Mouse (Mus musculus): ENCODE data around the gene Dck.
"Not testable (repeated sequence)": the region's sequence is repeated elsewhere in the genome, so short reads cannot be mapped to it uniquely, and the experiment has no call there.

Dck gene

DNA sequence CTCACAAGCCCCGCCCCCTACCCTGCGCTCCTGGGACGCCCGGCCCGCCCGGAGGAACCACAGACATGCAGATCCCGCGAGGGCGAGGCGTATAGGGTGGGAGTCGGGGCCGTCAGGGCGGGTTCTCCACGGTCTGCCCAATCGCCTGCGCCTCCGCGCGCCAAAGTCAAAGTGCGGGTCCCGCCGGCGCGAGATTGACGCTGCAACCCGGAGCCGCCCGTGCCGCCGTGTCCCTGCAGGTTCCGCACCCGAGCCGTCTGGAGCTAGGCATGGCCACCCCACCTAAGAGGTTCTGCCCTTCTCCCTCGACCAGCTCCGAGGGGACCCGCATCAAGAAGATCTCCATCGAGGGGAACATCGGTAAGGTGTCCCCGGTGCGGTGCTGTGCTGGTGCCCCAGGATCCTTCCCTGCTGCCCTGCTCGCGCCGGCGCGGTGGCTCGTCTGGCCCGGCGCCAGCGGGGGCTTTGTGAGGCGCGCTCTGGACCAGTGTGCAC lies at the start of gene Dck:
Dck (plus strand) TSS at position 10 of the 495 bp plus-strand sequence.
- DNase-seq (ENCODE audit: low spot score): peak; percentile 99

- no peak for DNase-seq (ENCODE audit: low spot score)
Observed at GRCm38 (mm10) chr5:88716983-88717382, 47.8 kb upstream of the Dck start.

DNA sequence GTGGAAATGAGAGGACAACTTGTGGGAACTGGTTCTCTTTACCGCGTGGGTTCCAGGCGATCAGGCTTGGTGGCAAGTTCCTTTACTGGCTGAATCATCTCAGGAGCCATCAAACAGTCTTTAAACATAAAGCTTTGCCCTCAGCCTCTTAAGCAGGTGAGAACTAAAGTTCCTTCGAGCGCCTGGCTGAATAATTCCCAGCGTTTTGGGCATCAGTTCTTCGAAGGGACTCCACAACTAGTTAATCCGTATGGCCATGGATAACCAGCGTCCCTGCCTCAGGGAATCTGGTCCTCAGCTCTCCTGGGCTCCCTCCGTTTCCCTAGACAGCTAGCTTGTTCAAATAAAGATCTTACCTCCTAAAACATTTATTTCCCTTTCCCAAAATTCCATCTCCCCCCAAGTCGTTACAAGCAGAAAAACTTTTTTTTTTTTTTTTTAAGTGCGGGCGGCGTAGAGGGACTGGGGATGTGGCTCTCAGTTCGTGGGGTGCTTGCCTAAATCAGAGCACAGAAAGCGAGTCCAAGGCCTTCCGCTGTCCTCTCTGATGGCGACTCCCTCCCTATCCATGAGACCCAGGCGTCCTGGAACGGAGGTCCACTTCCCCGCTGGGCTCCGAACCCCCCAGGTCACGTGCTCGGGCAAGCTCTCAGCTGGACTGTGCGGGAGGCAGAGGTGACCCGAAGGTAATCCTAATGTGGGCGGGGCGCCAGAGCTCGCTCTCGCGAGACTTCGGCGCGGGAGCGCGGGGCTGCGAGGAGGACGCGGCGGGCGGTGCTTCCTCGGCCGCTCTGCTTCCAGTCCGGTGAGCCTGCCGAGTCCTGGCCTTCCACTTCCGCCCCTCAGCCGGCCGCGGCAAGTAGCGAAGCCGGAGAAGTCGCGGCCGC lies 44.4 kb upstream of the Dck start, which contains the start of gene Mob1b:
Mob1b (plus strand) TSS at position 740 of the 887 bp plus-strand sequence.
- peak; percentile 96 for DNase-seq (ENCODE audit: low spot score)

DNA sequence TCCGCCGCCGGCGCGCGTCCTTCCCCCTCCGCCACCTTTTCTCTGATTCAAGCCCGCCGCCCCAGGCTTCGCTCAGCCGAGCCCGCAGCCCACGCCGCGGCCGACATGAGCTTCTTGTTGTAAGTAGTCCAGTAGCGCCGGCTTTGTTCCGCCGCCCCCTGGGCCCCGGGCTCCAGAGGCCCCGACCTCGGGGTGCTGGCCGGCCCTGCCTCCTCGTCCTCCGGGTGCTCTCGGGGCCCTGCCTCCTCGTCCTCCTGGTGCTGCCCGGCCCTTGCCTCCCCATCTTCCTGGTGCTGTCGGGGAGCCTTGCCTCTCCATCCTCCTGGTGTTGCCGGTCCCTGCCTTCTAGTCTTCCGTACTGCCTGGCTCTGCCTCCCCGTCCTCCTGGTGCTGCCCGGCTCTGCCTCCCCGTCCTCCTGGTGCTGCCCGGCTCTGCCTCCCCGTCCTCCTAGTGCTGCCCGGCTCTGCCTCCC lies 43.8 kb upstream of the Dck start:
- no peak for DNase-seq (ENCODE audit: low spot score)

GRCm38 (mm10) chr5:88721565-88722212 lies 43.1 kb upstream of the Dck start:
- peak; percentile 39 for DNase-seq (ENCODE audit: low spot score)

DNA sequence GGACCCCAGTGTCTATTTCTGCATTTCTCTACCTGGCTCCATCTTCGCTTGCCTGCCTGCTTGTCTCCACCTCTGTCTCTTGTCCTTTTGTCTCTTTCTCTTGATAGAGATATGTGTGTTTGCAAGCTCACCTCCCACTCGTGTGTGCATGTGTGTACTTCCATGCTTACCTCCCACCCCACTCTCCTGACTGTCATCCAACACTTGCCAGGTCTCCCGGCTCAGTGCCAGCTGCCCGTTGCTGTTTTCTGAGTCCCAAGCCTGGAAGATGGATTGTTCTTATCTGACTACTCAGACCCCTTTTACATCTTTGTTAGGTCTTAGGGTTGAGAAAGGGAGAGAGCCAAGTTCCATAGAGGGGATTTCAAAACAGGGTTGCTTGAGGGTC lies 42.6 kb upstream of the Dck start:
- no peak for DNase-seq (ENCODE audit: low spot score)

- DNase-seq (ENCODE audit: low spot score): no peak
Observed at GRCm38 (mm10) chr5:88724030-88724429, 40.8 kb upstream of the Dck start.

GRCm38 (mm10) chr5:88727593-88728144 lies 37.1 kb upstream of the Dck start:
- no peak for DNase-seq (ENCODE audit: low spot score)

DNA sequence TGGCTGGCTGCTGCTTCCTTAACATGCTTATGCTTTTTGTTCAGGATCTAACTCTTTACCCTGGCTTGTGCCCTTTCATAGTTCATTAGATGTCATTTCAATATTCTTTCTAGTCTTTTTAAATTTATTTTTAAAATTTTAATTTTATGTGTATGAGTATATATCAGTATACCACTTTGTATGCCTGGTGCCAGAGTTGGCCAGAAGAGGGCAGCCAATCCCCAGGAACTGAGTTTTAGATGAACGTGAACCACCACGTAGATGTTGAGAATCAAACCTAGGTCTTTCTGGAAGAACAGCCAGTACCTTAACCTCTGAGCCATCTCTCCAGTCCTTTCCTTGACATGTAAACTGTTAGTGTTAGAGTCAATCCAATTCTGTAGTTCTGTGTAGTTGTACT lies 30.0 kb upstream of the Dck start:
- no peak for DNase-seq (ENCODE audit: low spot score)

DNA sequence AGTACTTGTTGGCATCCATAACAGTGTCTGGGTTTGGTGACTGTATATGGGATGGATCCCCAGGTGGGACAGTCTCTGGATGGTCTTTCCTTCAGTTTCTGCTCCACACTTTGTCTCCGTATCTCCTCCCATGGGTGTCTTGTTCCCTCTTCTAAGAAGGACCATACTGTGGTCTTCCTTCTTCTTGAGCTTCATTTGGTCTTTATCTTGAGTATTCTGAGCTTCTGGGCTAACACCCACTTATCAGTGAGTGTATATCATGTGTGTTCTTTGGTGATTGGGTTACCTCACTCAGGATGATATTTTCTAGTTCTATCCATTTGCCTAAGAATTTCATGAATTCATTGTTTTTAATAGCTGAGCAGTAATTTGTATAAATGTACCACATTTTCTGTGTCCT lies 23.7 kb upstream of the Dck start:
- not testable (repeated sequence) for DNase-seq (ENCODE audit: low spot score)

DNA sequence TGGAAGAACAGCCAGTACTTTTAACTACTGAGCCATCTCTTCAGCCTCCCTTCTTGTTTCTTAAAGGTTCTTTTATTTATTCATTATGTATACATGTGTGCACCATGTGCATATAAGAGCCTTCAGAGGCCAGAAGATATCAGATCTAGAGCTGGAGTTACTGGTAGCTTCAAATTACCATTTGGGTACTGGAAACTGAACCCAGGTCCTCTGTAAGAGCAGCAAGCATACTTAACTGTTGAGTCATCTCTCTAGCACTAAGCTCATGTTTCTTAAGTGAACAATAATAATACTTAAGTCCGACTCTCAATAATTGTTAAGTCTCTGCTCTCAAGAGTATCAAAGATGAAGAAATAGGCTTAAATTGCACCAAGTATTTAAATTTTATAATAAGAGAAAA lies 17.0 kb upstream of the Dck start:
- DNase-seq (ENCODE audit: low spot score): no peak

DNA sequence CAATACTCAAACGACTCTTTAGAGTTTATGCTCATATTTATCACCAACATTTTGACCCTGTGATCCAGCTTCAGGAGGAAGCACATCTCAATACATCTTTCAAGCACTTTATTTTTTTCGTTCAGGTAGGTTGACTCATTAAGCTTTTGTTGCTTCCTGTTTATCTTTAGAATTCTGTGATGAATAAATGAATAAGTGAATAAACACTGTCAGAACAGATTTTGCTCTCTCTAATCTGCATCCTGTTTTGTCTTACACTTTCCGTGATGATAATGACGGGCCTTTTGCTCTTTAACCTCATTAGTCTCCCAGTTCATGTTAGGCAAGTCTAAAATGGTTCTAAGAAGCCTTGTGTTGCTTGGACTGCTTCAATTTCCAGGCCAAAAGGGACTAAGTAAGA lies 11.6 kb upstream of the Dck start:
- DNase-seq (ENCODE audit: low spot score): no peak

- DNase-seq (ENCODE audit: low spot score): no peak
Observed at GRCm38 (mm10) chr5:88762611-88763010, 2.2 kb upstream of the Dck start.

- DNase-seq (ENCODE audit: low spot score): no peak
Observed at GRCm38 (mm10) chr5:88764430-88764986, 288 bp upstream of the Dck start.

DNA sequence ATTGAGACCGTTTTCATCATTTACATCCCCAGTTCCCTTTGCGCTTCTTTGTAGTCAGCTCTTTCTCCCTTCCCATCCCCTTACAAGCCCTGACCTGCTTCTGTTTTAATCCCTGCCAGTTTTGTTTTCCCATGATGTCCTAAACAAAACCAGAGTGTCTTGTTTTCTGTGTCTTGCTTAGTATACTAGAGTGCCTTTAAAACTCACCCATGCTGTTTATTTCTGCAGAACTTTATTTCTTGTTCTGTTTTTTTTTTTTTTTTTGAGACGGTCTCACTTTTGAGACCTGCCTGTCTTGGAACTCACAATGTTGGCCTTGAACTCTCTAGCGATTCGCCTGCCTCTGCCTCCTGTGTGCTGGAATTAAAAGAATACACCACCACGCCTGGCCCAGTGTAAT lies 791 bp downstream of the Dck start:
- DNase-seq (ENCODE audit: low spot score): no peak

- DNase-seq (ENCODE audit: low spot score): no peak
Observed at GRCm38 (mm10) chr5:88766121-88766520, 1.3 kb downstream of the Dck start.

- DNase-seq (ENCODE audit: low spot score): no peak
Observed at GRCm38 (mm10) chr5:88766863-88767262, 2.1 kb downstream of the Dck start.

DNA sequence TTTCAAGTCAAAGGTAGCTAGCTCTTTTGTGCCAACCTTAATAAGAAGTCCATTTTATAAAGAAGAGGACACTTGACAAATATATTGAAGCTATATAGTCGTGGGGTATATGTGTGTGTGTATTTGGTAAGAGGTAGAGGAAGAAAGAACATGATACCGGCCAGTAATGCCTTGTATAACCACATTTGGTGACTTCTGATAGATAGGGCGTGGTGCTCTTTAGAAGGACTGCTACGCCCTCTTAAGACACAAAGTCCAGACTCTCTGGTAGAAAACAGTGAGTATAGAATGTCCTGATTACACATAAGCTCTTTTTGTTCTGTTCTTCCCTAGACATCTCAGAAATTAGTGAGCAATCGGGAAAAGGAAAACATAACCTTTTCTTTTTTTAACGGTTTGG lies 3.4 kb downstream of the Dck start:
- no peak for DNase-seq (ENCODE audit: low spot score)

GRCm38 (mm10) chr5:88782072-88782765 lies 17.4 kb downstream of the Dck start:
- DNase-seq (ENCODE audit: low spot score): no peak

GRCm38 (mm10) chr5:88785059-88785458 lies 20.3 kb downstream of the Dck start:
- DNase-seq (ENCODE audit: low spot score): no peak

DNA sequence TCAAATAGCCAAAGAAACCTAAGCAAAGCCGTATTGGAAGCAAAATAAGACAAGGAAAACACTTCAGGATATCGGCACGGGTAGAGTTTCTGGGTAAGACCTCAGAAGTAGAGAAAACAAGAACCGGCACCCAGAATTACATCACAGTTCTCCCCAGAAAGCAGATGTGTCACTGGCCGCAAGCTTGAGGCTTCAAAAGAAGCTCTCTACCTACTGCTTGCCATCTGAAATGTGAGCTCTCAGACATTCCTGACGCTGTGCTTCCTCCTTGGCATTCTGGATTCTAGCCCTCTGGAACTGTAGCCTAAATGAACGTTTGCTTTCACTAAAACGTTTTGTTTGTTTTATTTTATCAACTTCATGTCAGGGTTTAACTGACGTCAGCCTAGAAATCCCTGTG lies 25.9 kb downstream of the Dck start:
- no peak for DNase-seq (ENCODE audit: low spot score)
